Mouse (Mus musculus) heart, postnatal 36 days (tissue): ENCODE measurements around the gene C330021F23Rik. TPM values are rescaled to one million over a fixed set of nuclear protein-coding genes. Genes with fewer than 3 reads are reported as not detected.
A peak's percentile ranks its signal among the peaks of the same experiment; 100 is the strongest.

Experiments used
- DNase-seq, 2 experiments: peaks; one replicate each; pipeline ENCODE4 v3.0.0; 2021 to 2022
- intact Hi-C: fragments of 180-260 bp; cut with DNase I; formaldehyde crosslinking; loops from one replicate; pipeline ENCODE4 v1.15.1; 2025
- total RNA-seq, 2 experiments: library from RNA; stranded (reverse); gene quantifications; 2 replicates each; pipeline ENCODE4 v1.2.3; 2021

Gene C330021F23Rik
- total RNA-seq, 2 experiments from 2014 or later: not detected

- no peak for DNase-seq
- intact Hi-C loops: no loop called here
Measured at GRCm38 (mm10) chr8:3586993-3587390, 19.2 kb downstream of the C330021F23Rik start, which contains the start of gene Camsap3. Gene Camsap3 (plus strand): TSS chr8:3587293.

- no peak for DNase-seq
- intact Hi-C loops: no loop called here
Measured at GRCm38 (mm10) chr8:3587391-3588257, 19.8 kb downstream of the C330021F23Rik start.

GRCm38 (mm10) chr8:3588258-3588633 is 20.5 kb downstream of the C330021F23Rik start:
- intact Hi-C loops: no loop called here
- no peak for DNase-seq

GRCm38 (mm10) chr8:3593470-3593869 is 25.7 kb downstream of the C330021F23Rik start:
- intact Hi-C loops: no loop called here
- DNase-seq: no peak

GRCm38 (mm10) chr8:3594466-3594865 is 26.7 kb downstream of the C330021F23Rik start:
- intact Hi-C loops: no loop called here
- DNase-seq: no peak

GRCm38 (mm10) chr8:3598054-3598453 is 30.3 kb downstream of the C330021F23Rik start:
- DNase-seq: no peak
- intact Hi-C loops: no loop called here

GRCm38 (mm10) chr8:3599219-3599618 is 31.4 kb downstream of the C330021F23Rik start:
- no peak for DNase-seq
- intact Hi-C loops: no loop called here

- peak; percentile 60 to 65 for DNase-seq
- intact Hi-C loops: no loop called here
Measured at GRCm38 (mm10) chr8:3600401-3600800, 32.6 kb downstream of the C330021F23Rik start.

GRCm38 (mm10) chr8:3603439-3603838 is 35.6 kb downstream of the C330021F23Rik start:
- DNase-seq: no peak
- intact Hi-C loops: no loop called here

- no peak for DNase-seq
- intact Hi-C loops: no loop called here
Measured at GRCm38 (mm10) chr8:3606593-3606992, 38.8 kb downstream of the C330021F23Rik start.

GRCm38 (mm10) chr8:3607822-3608221 is 40.0 kb downstream of the C330021F23Rik start:
- intact Hi-C loops: no loop called here

GRCm38 (mm10) chr8:3609046-3609815 is 41.4 kb downstream of the C330021F23Rik start:
- intact Hi-C loops: no loop called here
- no peak for DNase-seq

More at GRCm38 (mm10) chr8:3607822-3608221, 40.0 kb downstream of the C330021F23Rik start:
- no peak for DNase-seq

GRCm38 (mm10) chr8:3609816-3610150 is 42.0 kb downstream of the C330021F23Rik start:
- DNase-seq: no peak
- intact Hi-C loops: no loop called here

GRCm38 (mm10) chr8:3621199-3621970 is 53.6 kb downstream of the C330021F23Rik start, which contains the start of the genes Xab2 and Pet100:
Gene Xab2 (minus strand): TSS chr8:3621316.
Gene Pet100 (plus strand): TSS chr8:3621548.
- intact Hi-C loops: loop anchor here (2.0 to 10.0 kb wide), 4 partner anchors 55 to 1056 kb away; partner anchors contain the start of genes Ctxn1, Pnpla6, Snapc2 and Trappc5
- DNase-seq: peak; percentile 97 to 98

- DNase-seq: no peak
- intact Hi-C loops: loop anchor here (5.0 to 10.0 kb wide), 3 partner anchors 105 to 1055 kb away; partner anchors contain the start of genes Ctxn1, Pnpla6 and Snapc2
Measured at GRCm38 (mm10) chr8:3622119-3622518, 54.3 kb downstream of the C330021F23Rik start.

- intact Hi-C loops: loop anchor here (10.0 kb wide), 1 partner anchor 629 kb away; the partner anchor contains the start of genes Ctxn1 and Snapc2
Measured at GRCm38 (mm10) chr8:3625445-3625844, 57.7 kb downstream of the C330021F23Rik start, which contains the start of gene Pcp2. Gene Pcp2 (minus strand): TSS chr8:3625545.

GRCm38 (mm10) chr8:3626971-3627370 is 59.2 kb downstream of the C330021F23Rik start:
- DNase-seq: no peak
- intact Hi-C loops: loop anchor here (10.0 kb wide), 1 partner anchor 628 kb away; the partner anchor contains the start of genes Ctxn1 and Snapc2

More at GRCm38 (mm10) chr8:3625445-3625844, 57.7 kb downstream of the C330021F23Rik start, which contains the start of gene Pcp2:
- no peak for DNase-seq

GRCm38 (mm10) chr8:3628014-3628413 is 60.2 kb downstream of the C330021F23Rik start:
- DNase-seq: no peak
- intact Hi-C loops: loop anchor here (10.0 kb wide), 1 partner anchor 627 kb away; the partner anchor contains the start of genes Ctxn1 and Snapc2

GRCm38 (mm10) chr8:3630647-3631477 is 63.1 kb downstream of the C330021F23Rik start, which contains the start of gene Stxbp2:
Gene Stxbp2 (plus strand): TSS chr8:3630955.
- intact Hi-C loops: no loop called here

More at GRCm38 (mm10) chr8:3630647-3631477, 63.1 kb downstream of the C330021F23Rik start, which contains the start of gene Stxbp2:
- DNase-seq: peak; percentile 39 to 50
